Mouse (Mus musculus): ENCODE data around the gene Rrp36.

The Rrp36 gene

GRCm38 (mm10) chr17:46673850-46674529, at the start of gene Rrp36:
Gene Rrp36 (minus strand): TSS chr17:46674352.
- DNase-seq = peak; percentile 99

GRCm38 (mm10) chr17:46721077-46721476, 46.9 kb upstream of the Rrp36 start:
- peak; percentile 77 for DNase-seq

GRCm38 (mm10) chr17:46714756-46715481, 40.8 kb upstream of the Rrp36 start:
- DNase-seq = peak; percentile 86

GRCm38 (mm10) chr17:46713849-46714248, 39.7 kb upstream of the Rrp36 start:
- DNase-seq = no peak

GRCm38 (mm10) chr17:46712442-46712841, 38.3 kb upstream of the Rrp36 start:
- DNase-seq = no peak

- DNase-seq = peak; percentile 92
These were observed 37.6 kb upstream of the Rrp36 start for GRCm38 (mm10) chr17:46711612-46712271.

- peak; percentile 99 for DNase-seq
These were observed 36.9 kb upstream of the Rrp36 start, which contains the start of gene Pex6 for GRCm38 (mm10) chr17:46710959-46711597. Gene Pex6 (plus strand): TSS chr17:46711463.

GRCm38 (mm10) chr17:46706375-46707089, 32.4 kb upstream of the Rrp36 start:
- DNase-seq = peak; percentile 90

GRCm38 (mm10) chr17:46704887-46705835, 31.0 kb upstream of the Rrp36 start, which contains the start of gene Ppp2r5d:
Gene Ppp2r5d (minus strand): TSS chr17:46705111.
- DNase-seq = peak; percentile 100

GRCm38 (mm10) chr17:46703971-46704886, 30.1 kb upstream of the Rrp36 start:
- peak; percentile 93 for DNase-seq

GRCm38 (mm10) chr17:46702506-46702905, 28.4 kb upstream of the Rrp36 start:
- DNase-seq = no peak

- peak; percentile 89 for DNase-seq
These were observed 27.9 kb upstream of the Rrp36 start for GRCm38 (mm10) chr17:46702100-46702499.

- no peak for DNase-seq
These were observed 27.3 kb upstream of the Rrp36 start for GRCm38 (mm10) chr17:46701489-46701888.

- DNase-seq = no peak
These were observed 25.8 kb upstream of the Rrp36 start for GRCm38 (mm10) chr17:46699912-46700311.

GRCm38 (mm10) chr17:46699245-46699644, 25.1 kb upstream of the Rrp36 start:
- no peak for DNase-seq

- DNase-seq = no peak
These were observed 24.4 kb upstream of the Rrp36 start for GRCm38 (mm10) chr17:46698515-46698914.

- no peak for DNase-seq
These were observed 20.4 kb upstream of the Rrp36 start for GRCm38 (mm10) chr17:46694517-46695063.

- no peak for DNase-seq
These were observed 17.2 kb upstream of the Rrp36 start for GRCm38 (mm10) chr17:46691390-46691789.

GRCm38 (mm10) chr17:46690665-46691064, 16.5 kb upstream of the Rrp36 start:
- DNase-seq = no peak

GRCm38 (mm10) chr17:46685913-46686312, 11.8 kb upstream of the Rrp36 start:
- DNase-seq = no peak
